Mouse (Mus musculus): Measurements from ENCODE around the gene Ndst4.

Gene Ndst4

GRCm38 (mm10) chr3:125734945-125735344 lies 331.1 kb downstream of the Ndst4 start:
- in situ Hi-C loops (cut with MboI) = no loop called here

GRCm38 (mm10) chr3:125744468-125745141 lies 340.7 kb downstream of the Ndst4 start:
- in situ Hi-C loops (cut with MboI) = no loop called here

DNA sequence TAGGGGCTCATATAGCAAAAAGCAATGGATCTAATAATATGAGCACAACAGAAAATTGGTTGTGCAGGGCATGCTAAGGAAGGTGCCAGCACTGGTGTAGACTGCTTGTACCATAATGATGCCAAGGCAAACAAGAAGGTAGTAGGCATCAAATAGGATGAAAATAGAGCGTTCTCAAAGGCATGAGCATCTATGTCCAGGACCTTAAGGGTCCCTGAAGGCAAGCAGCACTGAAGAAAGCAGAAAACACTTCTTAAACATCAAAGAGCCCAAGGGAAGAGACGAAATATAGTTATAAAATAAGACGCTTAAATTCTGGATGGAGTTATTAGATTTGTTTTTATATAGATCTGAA lies 341.2 kb downstream of the Ndst4 start:
- in situ Hi-C loops (cut with MboI) = no loop called here

- in situ Hi-C loops (cut with MboI) = no loop called here
Observed at GRCm38 (mm10) chr3:125746367-125746766, 342.5 kb downstream of the Ndst4 start.

- in situ Hi-C loops (cut with MboI) = no loop called here
Observed at GRCm38 (mm10) chr3:125756911-125757310, 353.0 kb downstream of the Ndst4 start.

DNA sequence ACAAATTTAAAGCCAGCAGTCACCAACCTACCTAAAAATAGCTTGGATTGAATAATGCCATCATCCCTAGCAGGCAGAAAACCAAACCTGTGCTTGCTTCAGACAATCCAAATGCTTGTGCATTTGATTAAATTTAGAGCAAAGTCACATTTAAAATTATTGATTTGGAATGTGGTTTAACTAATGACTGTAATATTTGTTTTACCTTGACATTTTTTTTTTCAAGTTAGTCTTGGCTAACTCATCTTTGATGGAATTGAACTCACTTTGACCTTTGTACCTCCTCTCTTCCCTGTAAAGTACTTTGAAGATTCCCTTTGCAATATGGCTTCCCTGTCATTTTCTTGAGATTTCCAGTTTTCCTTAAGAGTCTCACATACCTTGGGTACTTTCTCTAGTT lies 356.8 kb downstream of the Ndst4 start:
- in situ Hi-C loops (cut with MboI) = no loop called here

Measured in mature B cell (primary cell).